8 mouse cellular contexts compared by ENCODE assay signal in the genomic region with DNA sequence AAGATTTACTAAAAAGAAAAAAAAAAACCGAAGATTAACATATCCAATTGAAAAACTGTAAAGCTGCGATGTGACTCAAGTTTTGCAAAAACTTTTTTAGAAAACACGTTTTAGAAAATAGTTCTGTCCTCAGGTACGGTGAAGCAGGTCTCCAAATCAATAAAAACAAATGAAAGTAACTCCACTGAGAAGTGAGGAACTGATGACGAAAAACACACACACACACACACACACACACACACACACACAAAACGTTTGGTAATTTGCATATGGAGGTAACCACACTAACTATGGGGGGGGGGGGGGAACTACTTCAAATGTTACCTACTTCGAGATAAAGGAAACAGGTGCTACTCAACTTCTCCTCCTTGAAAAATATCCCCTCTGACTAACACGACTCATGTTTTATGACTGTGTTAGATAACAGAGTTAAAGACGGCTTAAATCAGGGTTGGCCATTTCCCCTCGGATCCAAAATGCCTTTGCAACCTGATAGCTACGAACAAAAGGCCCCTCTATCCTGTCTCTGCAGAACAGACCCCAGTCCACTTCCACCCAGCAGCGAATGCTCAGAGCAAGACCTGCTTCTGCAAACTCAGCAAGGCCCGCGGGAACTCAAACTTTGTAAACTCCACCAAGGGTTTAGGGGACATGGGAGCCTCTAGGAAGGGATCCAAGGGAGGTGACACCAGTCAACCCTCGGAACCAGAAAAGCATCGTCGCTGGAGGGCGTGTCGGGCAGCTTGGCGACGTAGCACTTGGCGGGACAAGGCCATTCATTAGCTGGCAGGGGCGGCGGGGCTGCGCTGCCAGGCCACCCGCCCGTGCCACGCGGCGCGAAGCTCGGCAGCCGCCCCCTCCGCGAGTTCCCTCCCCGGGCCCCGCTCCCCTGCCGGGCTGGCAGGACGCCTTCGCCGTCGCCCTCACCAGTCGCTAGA. TPM values are rescaled to one million over a fixed set of nuclear protein-coding genes. Genes with fewer than 3 reads are reported as not detected.
DNase-seq lines count a peak whose midpoint lies in the region; ATAC-seq and TF ChIP-seq lines count a peak whose summit lies in the region.

No protein-coding gene starts in this region.

- TF ChIP-seq CTCF in bone marrow, adult 2 months (IDR thresholded peaks at IDR 0.05; ENCODE audit: control insufficient read depth, insufficient read depth, low read length) = no peak

- H3K27ac ChIP-seq in bone marrow, adult 2 months (ENCODE audit: control insufficient read depth, insufficient read depth, low read depth, low read length, poor library complexity) = peak overlapping the region; percentile 93
- peak overlapping the region; percentile 100 for H3K27ac ChIP-seq in embryonic facial prominence, embryonic 15.5 days (replicated peaks)
- H3K27ac ChIP-seq in heart, embryonic 12.5 days (ENCODE audit: poor library complexity, severe bottlenecking) = peak overlapping the region; percentile 99
- H3K27ac ChIP-seq in kidney, embryonic 16.5 days (ENCODE audit: low read length) = peak overlapping the region; percentile 99
- peak overlapping the region; percentile 100 for H3K27ac ChIP-seq in liver, embryonic 16.5 days (ENCODE audit: low read length)
- peak overlapping the region; percentile 98 for H3K27ac ChIP-seq in neural tube, embryonic 12.5 days

- peak overlapping the region; percentile 97 for H3K9ac ChIP-seq in embryonic facial prominence, embryonic 15.5 days
- H3K9ac ChIP-seq in heart, embryonic 12.5 days = peak overlapping the region; percentile 98
- H3K9ac ChIP-seq in kidney, embryonic 16.5 days (replicated peaks; ENCODE audit: low read length) = peak overlapping the region; percentile 99
- peak overlapping the region; percentile 99 for H3K9ac ChIP-seq in liver, embryonic 16.5 days (ENCODE audit: low read depth, low read length)
- peak overlapping the region; percentile 97 for H3K9ac ChIP-seq in neural tube, embryonic 12.5 days

- peak overlapping the region; percentile 93 for H3K4me3 ChIP-seq in bone marrow, adult 2 months (replicated peaks; ENCODE audit: control insufficient read depth, low read depth, low read length)
- H3K4me3 ChIP-seq in embryonic facial prominence, embryonic 15.5 days (replicated peaks) = peak overlapping the region; percentile 87
- peak overlapping the region; percentile 94 for H3K4me3 ChIP-seq in heart, embryonic 12.5 days
- H3K4me3 ChIP-seq in kidney, embryonic 16.5 days (ENCODE audit: low read length) = peak overlapping the region; percentile 92
- H3K4me3 ChIP-seq in liver, embryonic 16.5 days (ENCODE audit: low read depth, low read length) = peak overlapping the region; percentile 94
- peak overlapping the region; percentile 96 for H3K4me3 ChIP-seq in neural tube, embryonic 12.5 days

- 0 out of 2 replicates have a peak, but pooled peaks have one; percentile 8 for TF ChIP-seq POLR2A in bone marrow, adult 2 months (IDR thresholded peaks at IDR 0.05; ENCODE audit: borderline replicate concordance, control insufficient read depth, low read depth, low read length)

- no peaks in the 10 kb centered on the region for H3K27me3 ChIP-seq in embryonic facial prominence, embryonic 15.5 days
- no peaks in the 10 kb centered on the region for H3K27me3 ChIP-seq in heart, embryonic 12.5 days (replicated peaks)
- no peaks in the 10 kb centered on the region for H3K27me3 ChIP-seq in kidney, embryonic 16.5 days (ENCODE audit: insufficient read depth, low read length)
- no peaks in the 10 kb centered on the region for H3K27me3 ChIP-seq in liver, embryonic 16.5 days (ENCODE audit: control insufficient read depth, insufficient read depth, low read depth, low read length)
- H3K27me3 ChIP-seq in neural tube, embryonic 12.5 days (replicated peaks) = no peaks in the 10 kb centered on the region

- H3K9me3 ChIP-seq in embryonic facial prominence, embryonic 15.5 days (replicated peaks) = no peaks in the 10 kb centered on the region
- no peaks in the 10 kb centered on the region for H3K9me3 ChIP-seq in heart, embryonic 12.5 days (replicated peaks)
- no peaks in the 10 kb centered on the region for H3K9me3 ChIP-seq in kidney, embryonic 16.5 days (ENCODE audit: low read length)
- H3K9me3 ChIP-seq in liver, embryonic 16.5 days (replicated peaks; ENCODE audit: control insufficient read depth, low read length) = no peaks in the 10 kb centered on the region
- no peaks in the 10 kb centered on the region for H3K9me3 ChIP-seq in neural tube, embryonic 12.5 days

- under 1% methylated on average over 43 of the region's 43 CpGs for WGBS in bone marrow, adult 2 months
- 1% methylated on average over 41 of the region's 43 CpGs for WGBS in embryonic facial prominence, embryonic 15.5 days
- 2% methylated on average over 38 of the region's 43 CpGs for WGBS in heart, embryonic 12.5 days
- WGBS in kidney, embryonic 16.5 days = 1% methylated on average over 42 of the region's 43 CpGs
- 1% methylated on average over 43 of the region's 43 CpGs for WGBS in liver, embryonic 16.5 days (ENCODE audit: insufficient replicate concordance)
- WGBS in neural tube, embryonic 12.5 days = 2% methylated on average over 43 of the region's 43 CpGs

- peak; percentile 84 for ATAC-seq in embryonic facial prominence, embryonic 15.5 days (ENCODE audit: insufficient number of reproducible peaks, low FRiP score, low TSS enrichment, low read depth)
- ATAC-seq in heart, embryonic 12.5 days (ENCODE audit: insufficient number of reproducible peaks, low FRiP score) = peak; percentile 79
- peak; percentile 83 for ATAC-seq in kidney, embryonic 16.5 days (ENCODE audit: low FRiP score, low TSS enrichment)
- peak; percentile 68 for ATAC-seq in liver, embryonic 16.5 days (ENCODE audit: low read depth)
- ATAC-seq in neural tube, embryonic 12.5 days (ENCODE audit: low FRiP score, low read depth) = peak; percentile 84

- DNase-seq in CD4-positive, CD25-positive, alpha-beta regulatory T cell, adult 2 months (ENCODE audit: low read depth, low spot score) = peak; percentile 91
- DNase-seq in testis, postnatal 10 days (ENCODE audit: low spot score) = peak; percentile 85

- peak overlapping the region; percentile 64 for H3K4me2 ChIP-seq in embryonic facial prominence, embryonic 15.5 days (replicated peaks)
- peak overlapping the region; percentile 77 for H3K4me2 ChIP-seq in heart, embryonic 12.5 days
- peak overlapping the region; percentile 63 for H3K4me2 ChIP-seq in kidney, embryonic 16.5 days (replicated peaks; ENCODE audit: low read depth, low read length)
- peak overlapping the region; percentile 88 for H3K4me2 ChIP-seq in liver, embryonic 16.5 days (ENCODE audit: low read depth, low read length)
- H3K4me2 ChIP-seq in neural tube, embryonic 12.5 days (replicated peaks) = peak overlapping the region; percentile 80

- H3K36me3 ChIP-seq in embryonic facial prominence, embryonic 15.5 days = peaks cover 3% of the 10 kb centered on the region; the same call in 1 of the 2 replicates
- H3K36me3 ChIP-seq in heart, embryonic 12.5 days = peaks cover under 1% of the 10 kb centered on the region
- H3K36me3 ChIP-seq in kidney, embryonic 16.5 days (ENCODE audit: insufficient read depth, low read length) = 0 out of 2 replicates have a peak, but pooled peaks cover 2% of the 10 kb centered on the region
- H3K36me3 ChIP-seq in liver, embryonic 16.5 days (ENCODE audit: control insufficient read depth, insufficient read depth) = peaks cover under 1% of the 10 kb centered on the region
- H3K36me3 ChIP-seq in neural tube, embryonic 12.5 days = no peaks in the 10 kb centered on the region

- H3K4me1 ChIP-seq in bone marrow, adult 2 months (ENCODE audit: control insufficient read depth, insufficient read depth, low read length) = no peaks in the 10 kb centered on the region
- H3K4me1 ChIP-seq in embryonic facial prominence, embryonic 15.5 days = peaks cover 6% of the 10 kb centered on the region
- H3K4me1 ChIP-seq in heart, embryonic 12.5 days (replicated peaks) = peaks cover 25% of the 10 kb centered on the region
- peaks cover 14% of the 10 kb centered on the region for H3K4me1 ChIP-seq in kidney, embryonic 16.5 days (ENCODE audit: insufficient read depth, low read length)
- peaks cover 20% of the 10 kb centered on the region for H3K4me1 ChIP-seq in liver, embryonic 16.5 days (ENCODE audit: control insufficient read depth, low read depth, low read length)
- H3K4me1 ChIP-seq in neural tube, embryonic 12.5 days = 0 out of 2 replicates have a peak, but pooled peaks cover 11% of the 10 kb centered on the region

RNA-seq across cellular contexts. Expression of a gene that starts 0.7 kb away (rescaled TPM):
- polyA plus RNA-seq in bone marrow, adult 2 months (2011; ENCODE audit: insufficient read depth, insufficient read length, low replicate concordance, missing spikeins) = 22.7 and 25.8 TPM in 2 replicates
- polyA plus RNA-seq in embryonic facial prominence, embryonic 15.5 days (2015; fragmentation: Nextera tagmentation; extraction: Ambion mirVana) = 29.2 and 30.9 TPM in 2 replicates
- 34.3 and 36.5 TPM in 2 replicates for polyA plus RNA-seq in heart, embryonic 12.5 days (2016; fragmentation: Nextera tagmentation; extraction: Ambion mirVana)
- polyA plus RNA-seq in kidney, embryonic 16.5 days (2015; fragmentation: Nextera tagmentation; extraction: Ambion mirVana) = 28.9 and 30.4 TPM in 2 replicates
- polyA plus RNA-seq in liver, embryonic 16.5 days (2015; fragmentation: Nextera tagmentation; extraction: Ambion mirVana) = 26.0 and 27.7 TPM in 2 replicates
- polyA plus RNA-seq in neural tube, embryonic 12.5 days (2016; fragmentation: Nextera tagmentation; extraction: Ambion mirVana) = 33.4 and 35.5 TPM in 2 replicates

Comparison
In these comparisons a context has a peak if more than half of its experiments do, and no peak if none do; other contexts are left out.
1. Peak in every context shown above with its lines: DNase-seq, ATAC-seq, H3K4me3 ChIP-seq and H3K27ac ChIP-seq.